Mouse (Mus musculus) heart, postnatal 0 days (tissue): ENCODE measurements around the gene Adar.

Experiments used
- CTCF ChIP-seq: IDR thresholded peaks from 2 replicates; pipeline ENCODE4 v1.5.1; 2016; ENCODE audit warnings: antibody characterized with exemption, control low read depth, low read depth
- EP300 ChIP-seq: IDR thresholded peaks from 2 replicates; pipeline ENCODE4 v1.6.1; 2016; ENCODE audit warnings: antibody characterized with exemption, low read depth

DNA sequence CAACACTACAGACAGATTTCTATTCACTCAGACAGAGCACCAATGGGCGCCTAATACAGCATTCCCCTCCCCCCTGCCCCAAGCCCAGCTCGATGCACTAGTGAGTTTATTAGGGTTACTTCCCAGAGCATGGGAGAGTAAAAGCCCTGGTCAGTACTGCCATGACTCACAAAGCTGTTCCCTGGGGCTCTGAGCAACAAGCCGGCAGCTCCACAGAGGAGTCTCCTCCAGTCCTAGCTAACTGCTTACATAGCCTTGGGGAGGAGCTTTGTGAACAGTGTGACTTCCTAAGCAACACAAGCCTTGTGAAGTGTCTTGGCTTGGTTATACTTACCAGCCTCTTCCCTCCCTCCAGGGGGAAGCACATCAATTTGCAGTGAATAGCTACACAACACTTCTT lies 11.2 kb upstream of the Adar start:
- no peak for TF ChIP-seq CTCF
- TF ChIP-seq EP300: no peak
